Mouse (Mus musculus) thymus, adult 2 months (tissue): ENCODE results near the gene Ubn1. TPM values are rescaled to one million over a fixed set of nuclear protein-coding genes. Genes with fewer than 3 reads are reported as not detected.

Source experiments
- DNase-seq: peaks from one replicate; pipeline ENCODE4 v3.0.0; 2021
- H3K27ac ChIP-seq: fragments of 200-500 bp; 2 replicates; pipeline ENCODE4 v1.5.1; 2012; ENCODE audit warnings: low read length, control low read depth; ENCODE audit not compliant: control insufficient read depth, insufficient read depth
- H3K27me3 ChIP-seq: fragments of 200-500 bp; 2 replicates; pipeline ENCODE4 v1.6.1; 2012; ENCODE audit warnings: mild to moderate bottlenecking, low read length, moderate library complexity, mixed read lengths; ENCODE audit not compliant: control insufficient read depth, insufficient read depth
- H3K36me3 ChIP-seq: fragments of 200-500 bp; 2 replicates; pipeline ENCODE4 v1.6.1; 2012; ENCODE audit warnings: mild to moderate bottlenecking, low read length, moderate library complexity; ENCODE audit not compliant: control insufficient read depth, insufficient read depth
- H3K4me1 ChIP-seq: fragments of 200-500 bp; replicated peaks from 2 replicates; pipeline ENCODE4 v1.6.1; 2012; ENCODE audit warnings: low read length; ENCODE audit not compliant: control insufficient read depth, insufficient read depth
- H3K4me3 ChIP-seq: fragments of 200-500 bp; 2 replicates; pipeline ENCODE4 v1.5.1; 2012; ENCODE audit warnings: mild to moderate bottlenecking, low read length, control low read depth, moderate library complexity; ENCODE audit not compliant: control insufficient read depth, insufficient read depth
- CTCF ChIP-seq: fragments of 200-500 bp; IDR thresholded peaks from 2 replicates; pipeline ENCODE4 v1.5.1; 2012; ENCODE audit warnings: mild to moderate bottlenecking, control low read depth, low read length, moderate library complexity, borderline replicate concordance; ENCODE audit not compliant: control insufficient read depth, poor library complexity, insufficient read depth; ENCODE audit errors: extremely low read depth
- POLR2A ChIP-seq: fragments of 200-500 bp; IDR thresholded peaks from 2 replicates; pipeline ENCODE4 v1.6.1; 2012; ENCODE audit warnings: mild to moderate bottlenecking, low read length, control low read depth, moderate library complexity; ENCODE audit not compliant: control insufficient read depth, poor library complexity, insufficient read depth; ENCODE audit errors: extremely low read depth
- WGBS: fragments of 180-500 bp; shearing (Covaris S2); methylation state at CpG from one replicate; pipeline ENCODE4 v1.1.7; 2018; 5-methylcytosine and 5-hydroxymethylcytosine counted together
- polyA plus RNA-seq: library from polyadenylated mRNA; depleted of rRNA; stranded (reverse); fragments of >200 nt; gene quantifications from 2 replicates; pipeline ENCODE4 v1.2.3, GENCODE M21; 2012

Ubn1 gene
- polyA plus RNA-seq, 1 experiment, result 106 TPM

GRCm38 (mm10) chr16:5096504-5096903 lies 46.6 kb downstream of the Ubn1 start:
- Histone ChIP-seq H3K4me1 (no peaks in the 10 kb centered on the region), H3K27me3 (no peaks in the 10 kb centered on the region), H3K36me3 (no peaks in the 10 kb centered on the region), H3K27ac (no peak overlapping the region), H3K4me3 (no peak overlapping the region)
- TF ChIP-seq CTCF (no peak), POLR2A (no peak)
- 92% methylated on average over 8 of the region's 8 CpGs for WGBS
- DNase-seq, result no peak

DNA sequence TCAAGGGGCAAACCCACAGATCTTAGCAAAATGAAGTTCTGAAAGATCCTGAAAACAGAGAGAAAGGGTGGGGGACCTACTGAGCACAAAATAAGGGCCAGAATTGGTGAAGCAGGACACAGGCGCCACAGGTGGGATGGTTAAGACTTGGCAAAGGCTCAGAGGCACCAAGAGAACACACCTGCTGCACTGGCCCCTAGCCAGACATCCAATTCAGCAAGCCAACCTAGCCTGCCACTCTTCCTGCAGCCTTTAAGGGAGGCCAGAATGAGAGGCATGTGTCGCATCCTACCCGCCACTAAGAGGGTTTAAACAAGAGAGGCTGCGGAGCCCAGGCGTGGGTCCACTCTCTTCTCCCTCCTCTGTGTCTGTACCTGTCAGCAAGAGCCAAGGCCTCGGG lies 51.1 kb downstream of the Ubn1 start:
- WGBS, result 83% methylated on average over 6 of the region's 6 CpGs
- no peaks in the 10 kb centered on the region for H3K36me3 ChIP-seq
- no peak overlapping the region for H3K27ac ChIP-seq
- no peaks in the 10 kb centered on the region for H3K4me1 ChIP-seq
- H3K27me3 ChIP-seq, result no peaks in the 10 kb centered on the region
- no peak overlapping the region for H3K4me3 ChIP-seq
- DNase-seq, result no peak
- TF ChIP-seq POLR2A (no peak), CTCF (no peak)

DNA sequence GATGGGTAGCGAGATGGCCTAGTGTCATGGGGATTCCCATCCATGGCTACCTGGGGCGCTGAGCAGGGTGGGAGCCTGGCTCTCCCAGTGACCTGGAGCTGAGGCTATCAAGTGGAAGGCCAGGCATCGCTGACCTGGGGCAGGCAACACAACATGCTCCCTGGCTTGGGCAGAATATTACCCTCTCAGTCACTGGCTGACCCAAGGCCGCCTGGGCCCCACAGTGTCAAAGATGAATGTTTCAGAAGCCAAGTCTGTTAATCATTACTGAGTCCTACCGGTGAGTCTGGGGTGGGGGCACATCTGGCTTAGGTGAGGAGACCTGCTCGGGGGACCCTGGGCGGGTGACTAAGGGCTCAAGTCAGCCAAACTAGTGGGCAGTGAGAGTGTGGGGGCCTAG lies 60.0 kb downstream of the Ubn1 start:
- no peaks in the 10 kb centered on the region for H3K27me3 ChIP-seq
- no peak for TF ChIP-seq CTCF
- no peak for TF ChIP-seq POLR2A
- H3K4me1 ChIP-seq, result no peaks in the 10 kb centered on the region
- H3K4me3 ChIP-seq, result no peak overlapping the region
- DNase-seq, result no peak
- no peak overlapping the region for H3K27ac ChIP-seq
- WGBS, result 92% methylated on average over 7 of the region's 7 CpGs
- no peaks in the 10 kb centered on the region for H3K36me3 ChIP-seq

DNA sequence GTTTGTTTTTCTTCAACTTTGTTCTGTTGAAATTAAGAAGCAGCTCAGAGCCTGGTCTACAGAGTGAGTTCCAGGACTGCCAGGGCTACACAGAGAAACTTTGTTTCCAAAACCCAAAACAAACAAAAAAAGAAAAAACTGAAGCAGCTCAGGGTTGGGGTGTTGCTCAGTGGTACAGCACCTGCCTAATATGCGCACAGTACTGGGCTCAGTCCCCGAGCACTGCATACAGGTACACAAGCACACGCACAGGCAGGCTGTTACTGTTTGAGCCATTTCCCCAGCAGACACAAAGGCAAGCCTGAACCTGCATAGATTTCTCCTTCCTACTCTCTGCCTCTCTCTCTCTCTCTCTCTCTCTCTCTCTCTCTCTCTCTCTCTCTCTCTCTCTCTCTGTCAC lies 61.2 kb downstream of the Ubn1 start:
- no peak for DNase-seq
- Histone ChIP-seq H3K4me3 (no peak overlapping the region), H3K27me3 (no peaks in the 10 kb centered on the region), H3K4me1 (no peaks in the 10 kb centered on the region), H3K27ac (no peak overlapping the region), H3K36me3 (no peaks in the 10 kb centered on the region)
- 91% methylated on average over 3 of the region's 3 CpGs for WGBS
- no peak for TF ChIP-seq CTCF

DNA sequence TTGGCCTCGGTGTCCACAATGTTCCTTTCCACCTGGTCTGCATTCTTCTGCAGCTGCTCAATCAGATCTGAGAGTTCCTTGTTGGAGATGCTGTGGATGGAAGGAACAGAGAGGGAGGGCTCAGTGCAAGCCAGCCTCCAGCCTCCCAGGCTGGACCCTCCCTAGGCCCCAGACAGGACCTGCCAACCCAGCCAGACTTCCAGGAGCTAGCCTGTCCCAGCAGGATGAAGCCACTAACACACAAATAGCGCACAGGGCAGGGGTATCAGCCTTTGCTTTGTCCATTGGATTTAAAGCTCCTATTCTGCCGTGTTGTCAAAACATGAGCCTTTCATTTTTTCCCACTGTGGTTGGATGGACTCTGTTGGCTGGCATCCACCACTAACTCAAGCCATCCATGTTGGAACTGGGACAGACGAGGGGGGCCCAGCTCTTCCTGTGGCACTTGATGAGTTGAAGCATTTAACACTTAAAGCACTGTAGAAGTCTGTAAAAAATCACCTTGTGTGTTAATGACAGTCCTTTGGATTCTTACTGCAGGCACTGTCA lies 63.2 kb downstream of the Ubn1 start:
- no peak for DNase-seq
- H3K4me1 ChIP-seq, result no peaks in the 10 kb centered on the region
- 76% methylated on average over 4 of the region's 4 CpGs for WGBS
- H3K4me3 ChIP-seq, result no peak overlapping the region
- H3K36me3 ChIP-seq, result no peaks in the 10 kb centered on the region
- no peaks in the 10 kb centered on the region for H3K27me3 ChIP-seq
- no peak overlapping the region for H3K27ac ChIP-seq
- TF ChIP-seq POLR2A (no peak), CTCF (no peak)

DNA sequence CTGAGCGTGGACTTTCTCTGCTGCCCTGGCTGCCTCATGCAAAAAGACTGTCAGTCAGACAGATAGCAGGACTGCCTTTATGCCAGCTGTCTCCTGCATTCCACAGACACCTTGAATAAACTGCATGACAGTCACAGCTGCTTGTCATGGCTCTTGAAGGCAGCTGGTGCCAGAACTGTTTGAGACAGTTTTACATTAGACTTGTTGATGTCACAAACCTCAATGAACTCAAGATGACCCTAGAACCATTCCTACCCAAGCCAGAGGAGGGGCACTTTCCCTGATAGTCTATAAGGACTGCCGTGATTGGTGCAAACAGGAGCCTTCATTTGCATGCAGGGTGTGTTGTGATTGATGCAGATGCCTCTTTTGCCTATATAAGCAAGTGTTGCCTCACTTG lies 63.7 kb downstream of the Ubn1 start:
- DNase-seq, result no peak
- Histone ChIP-seq H3K27ac (no peak overlapping the region), H3K4me1 (no peaks in the 10 kb centered on the region), H3K4me3 (no peak overlapping the region), H3K36me3 (no peaks in the 10 kb centered on the region), H3K27me3 (no peaks in the 10 kb centered on the region)
- WGBS, result 89% methylated on average over 2 of the region's 2 CpGs
- TF ChIP-seq CTCF, result no peak

DNA sequence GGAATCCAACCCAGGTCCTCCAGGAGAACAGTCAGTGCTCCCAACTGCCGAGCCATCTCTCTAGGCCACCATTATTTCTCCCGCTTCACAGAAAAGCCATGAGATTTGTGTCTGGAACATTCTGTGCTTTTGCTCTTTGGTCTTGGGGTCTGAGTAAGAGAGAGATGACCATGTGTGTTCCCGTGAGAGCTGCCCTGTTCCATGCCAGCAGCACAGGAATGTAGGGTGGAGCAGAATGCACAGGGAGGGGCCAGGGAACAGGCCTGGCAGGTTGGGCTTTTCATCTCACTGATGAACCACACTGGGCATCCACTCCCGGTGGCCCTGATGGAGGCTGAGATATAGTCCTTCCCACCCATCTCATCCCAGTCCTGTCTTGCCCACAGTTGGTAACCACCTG lies 69.5 kb downstream of the Ubn1 start:
- no peak for TF ChIP-seq POLR2A
- H3K4me1 ChIP-seq, result no peaks in the 10 kb centered on the region
- H3K4me3 ChIP-seq, result no peak overlapping the region
- 87% methylated on average over 4 of the region's 4 CpGs for WGBS
- H3K27me3 ChIP-seq, result no peaks in the 10 kb centered on the region
- H3K36me3 ChIP-seq, result no peaks in the 10 kb centered on the region
- no peak for DNase-seq
- no peak overlapping the region for H3K27ac ChIP-seq

- no peaks in the 10 kb centered on the region for H3K36me3 ChIP-seq
- no peak for DNase-seq
- no peaks in the 10 kb centered on the region for H3K4me1 ChIP-seq
- TF ChIP-seq POLR2A, result no peak
- TF ChIP-seq CTCF, result no peak
- H3K4me3 ChIP-seq, result no peak overlapping the region
- 79% methylated on average over 4 of the region's 4 CpGs for WGBS
- H3K27me3 ChIP-seq, result no peaks in the 10 kb centered on the region
- H3K27ac ChIP-seq, result no peak overlapping the region
These were observed 70.0 kb downstream of the Ubn1 start for GRCm38 (mm10) chr16:5119845-5120244.
